Mouse (Mus musculus): Measurements from ENCODE around the gene Antxr1.

The Antxr1 gene

GRCm38 (mm10) chr6:87287251-87287650, 48.4 kb downstream of the Antxr1 start:
- DNase-seq: no peak

- no peak for DNase-seq
Observed at GRCm38 (mm10) chr6:87285365-87285749, 50.3 kb downstream of the Antxr1 start.

DNA sequence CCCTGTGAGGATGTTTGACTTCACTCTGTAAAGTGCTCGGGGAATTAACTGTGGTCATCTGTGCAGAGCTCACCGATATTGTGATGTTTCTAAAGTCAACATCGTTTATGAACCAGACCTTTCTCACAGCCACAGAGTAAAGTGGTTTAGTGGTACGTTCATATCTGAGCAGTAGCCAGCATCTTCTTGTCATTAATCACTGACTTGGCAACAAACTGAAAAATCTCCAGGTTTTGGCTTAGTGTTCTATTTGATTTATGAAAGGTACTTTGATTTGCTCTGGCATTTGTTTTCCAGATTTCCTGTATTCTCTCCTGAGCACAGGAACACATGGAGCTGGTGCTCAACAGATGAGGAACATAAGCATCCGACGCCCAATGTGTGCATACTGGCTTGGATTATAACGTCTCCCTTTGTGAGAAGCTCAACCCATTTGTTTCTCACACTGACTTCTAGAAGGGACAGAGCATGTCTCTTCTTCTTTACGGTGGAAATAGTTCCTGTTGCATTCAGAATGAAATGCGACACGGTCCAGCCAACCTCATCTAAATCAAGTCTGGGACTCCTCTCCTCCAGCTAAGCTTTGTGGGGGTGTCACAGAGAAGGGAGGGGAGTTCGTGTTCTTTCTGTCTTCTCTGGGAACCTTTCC, 50.8 kb downstream of the Antxr1 start:
- no peak for DNase-seq

GRCm38 (mm10) chr6:87282346-87282781, 53.3 kb downstream of the Antxr1 start:
- DNase-seq: no peak

DNA sequence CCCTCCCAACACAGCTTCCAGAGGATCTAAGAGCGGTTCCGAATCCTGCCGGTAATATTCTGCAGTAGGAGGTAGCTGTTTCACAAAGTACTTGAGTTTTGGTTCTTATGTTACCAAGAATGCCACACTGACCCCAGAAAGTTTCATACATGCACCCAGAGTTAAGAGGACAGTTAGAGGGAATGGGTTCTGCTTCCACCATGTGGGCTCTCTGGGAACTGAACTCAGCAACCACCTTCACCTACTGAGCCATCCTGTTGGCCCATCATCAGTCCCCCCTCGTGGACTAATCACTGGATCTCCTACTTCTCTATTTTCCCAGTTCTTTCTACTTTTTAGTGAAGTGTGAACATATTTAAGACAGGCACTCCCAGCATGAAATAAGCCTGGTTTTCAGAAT, 53.9 kb downstream of the Antxr1 start:
- DNase-seq: no peak

GRCm38 (mm10) chr6:87278151-87278550, 57.5 kb downstream of the Antxr1 start:
- DNase-seq: no peak

DNA sequence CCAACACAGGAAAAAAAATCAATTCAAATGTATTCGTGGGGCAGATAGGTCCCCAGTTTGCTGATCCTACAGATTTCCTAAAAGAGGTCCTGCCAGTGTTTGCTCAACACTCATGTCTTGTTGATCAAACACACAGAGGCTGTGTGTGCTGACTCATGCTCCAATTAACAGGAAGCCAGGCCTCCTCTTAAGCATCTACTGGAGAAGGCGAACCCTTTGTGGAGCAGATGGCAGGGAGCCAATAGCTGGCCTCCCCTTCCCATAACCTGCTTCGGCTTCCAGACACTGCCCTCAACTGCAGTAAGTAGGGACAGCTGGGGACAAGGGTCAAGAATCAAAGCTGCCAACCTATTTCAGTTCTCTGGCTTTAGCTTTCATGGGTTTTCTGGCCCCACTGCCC, 58.1 kb downstream of the Antxr1 start:
- peak; percentile 8 for DNase-seq

- DNase-seq: no peak
Observed at GRCm38 (mm10) chr6:87276941-87277340, 58.7 kb downstream of the Antxr1 start.

- no peak for DNase-seq
Observed at GRCm38 (mm10) chr6:87274779-87275178, 60.8 kb downstream of the Antxr1 start.

- DNase-seq: no peak
Observed at GRCm38 (mm10) chr6:87273791-87274190, 61.8 kb downstream of the Antxr1 start.

DNA sequence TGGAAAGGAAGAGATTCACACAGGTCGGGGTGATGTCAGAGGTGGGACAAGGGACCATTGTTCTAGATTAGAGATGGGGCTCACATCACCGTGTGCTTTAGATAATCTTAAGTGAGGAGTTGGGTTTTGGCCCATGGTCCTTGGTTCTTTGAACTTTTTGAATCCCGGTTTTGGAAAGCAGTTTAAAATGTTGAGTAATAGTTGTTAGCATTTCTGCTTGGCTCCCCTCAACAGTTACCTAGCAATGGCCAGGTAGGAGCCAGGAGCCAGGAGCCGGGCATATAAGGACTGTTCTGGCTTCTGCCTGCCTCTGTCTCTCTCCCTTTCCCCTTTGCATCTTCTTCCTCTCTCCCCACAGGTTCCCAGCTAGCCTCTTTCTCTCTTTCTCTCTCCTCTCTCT, 62.5 kb downstream of the Antxr1 start:
- no peak for DNase-seq

DNA sequence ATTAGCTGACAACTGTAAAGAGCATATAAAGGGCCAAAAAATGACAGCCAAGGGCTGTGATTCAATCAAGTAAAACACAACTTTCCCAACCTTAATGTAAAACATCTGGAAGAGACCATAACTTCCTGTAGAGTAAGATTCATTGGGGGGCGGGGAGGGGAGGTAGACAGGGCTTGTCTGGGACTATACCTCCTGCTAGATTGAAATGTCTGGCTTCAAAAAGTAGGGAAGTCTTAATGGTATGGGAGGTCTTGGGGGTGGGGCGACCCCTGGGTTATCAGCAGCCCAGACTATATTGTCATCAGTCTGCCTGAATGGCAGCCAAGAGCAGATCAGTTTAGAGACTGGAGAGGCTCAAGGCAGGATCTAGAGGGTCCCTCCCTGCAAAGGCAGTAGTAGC, 63.4 kb downstream of the Antxr1 start:
- no peak for DNase-seq

- DNase-seq: no peak
Observed at GRCm38 (mm10) chr6:87270452-87270851, 65.2 kb downstream of the Antxr1 start.

DNA sequence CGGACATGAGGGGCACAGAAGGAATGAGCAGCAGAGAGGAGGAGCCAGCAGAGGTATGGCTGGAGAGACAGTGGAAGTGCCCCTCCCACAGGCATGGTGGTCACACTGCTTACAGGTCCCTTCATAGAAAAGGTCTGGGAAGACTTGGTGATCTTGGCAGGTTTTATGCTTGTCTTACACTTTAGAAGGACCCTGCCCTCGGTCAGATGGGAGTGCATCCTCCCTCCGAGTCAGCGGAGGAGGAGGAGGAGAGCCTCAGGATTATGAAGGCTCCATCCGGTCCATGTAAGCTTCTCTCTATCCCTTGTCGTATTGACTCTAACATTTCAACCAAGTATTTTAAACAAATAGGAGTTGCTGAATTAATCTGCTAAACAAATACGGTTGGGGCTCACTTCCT, 65.7 kb downstream of the Antxr1 start:
- DNase-seq: no peak

DNA sequence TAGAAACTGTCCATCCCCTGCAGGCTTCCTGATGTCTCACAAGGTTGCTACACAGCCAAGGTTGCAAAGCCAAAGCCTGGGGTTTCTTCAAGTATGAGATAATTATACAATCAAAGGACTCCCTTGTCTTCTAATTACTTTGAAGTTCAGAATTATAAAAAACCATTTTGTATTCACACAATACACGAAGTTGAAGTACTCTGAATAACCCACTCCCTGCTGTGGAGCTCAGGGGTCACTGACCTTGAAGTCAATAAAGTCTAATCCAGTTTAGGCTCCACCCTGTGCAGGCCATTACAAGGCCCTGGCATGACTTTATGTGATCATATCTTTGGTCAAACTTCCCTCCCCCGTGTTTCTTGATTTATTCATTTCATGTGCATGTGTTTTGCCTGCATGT, 73.0 kb downstream of the Antxr1 start:
- no peak for DNase-seq

DNA sequence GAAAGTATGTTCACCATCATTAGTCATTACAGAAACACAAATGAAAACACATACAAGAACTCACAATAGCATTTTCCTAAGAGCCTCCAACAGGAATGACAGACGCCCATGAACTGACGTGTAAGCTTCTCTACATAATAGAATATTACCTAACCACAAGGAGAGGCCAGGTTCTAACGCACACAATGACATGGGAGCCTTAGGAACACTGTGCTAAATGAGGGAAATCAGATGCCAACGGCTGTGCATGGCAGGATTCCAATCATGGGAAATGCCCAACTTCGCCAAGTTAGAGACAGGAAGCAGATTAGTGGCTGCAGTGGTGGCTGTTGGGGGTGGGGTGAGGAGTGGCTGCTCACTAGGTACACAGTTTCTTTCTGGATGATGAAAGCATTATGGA, 76.6 kb downstream of the Antxr1 start:
- DNase-seq: no peak

GRCm38 (mm10) chr6:87257981-87258775, 77.4 kb downstream of the Antxr1 start:
- no peak for DNase-seq

DNA sequence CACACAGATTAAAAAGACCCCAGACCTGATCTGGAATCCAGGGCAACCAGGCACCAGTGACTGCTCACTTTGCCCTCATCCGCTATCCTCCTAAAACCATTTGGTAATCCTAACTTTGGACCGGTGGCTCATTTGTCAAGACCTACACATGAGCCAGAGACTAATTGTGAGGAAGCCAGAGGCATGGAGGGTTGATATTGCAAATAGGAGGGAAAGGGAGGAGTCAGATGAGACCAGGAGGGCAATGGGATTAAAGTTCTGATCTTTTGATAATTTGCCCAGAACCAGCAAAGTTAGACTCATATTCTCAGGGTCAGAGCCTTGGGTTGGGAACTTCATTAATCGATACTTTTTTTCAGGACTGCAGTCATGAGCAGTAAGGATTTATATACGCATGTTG, 78.2 kb downstream of the Antxr1 start:
- no peak for DNase-seq

DNA sequence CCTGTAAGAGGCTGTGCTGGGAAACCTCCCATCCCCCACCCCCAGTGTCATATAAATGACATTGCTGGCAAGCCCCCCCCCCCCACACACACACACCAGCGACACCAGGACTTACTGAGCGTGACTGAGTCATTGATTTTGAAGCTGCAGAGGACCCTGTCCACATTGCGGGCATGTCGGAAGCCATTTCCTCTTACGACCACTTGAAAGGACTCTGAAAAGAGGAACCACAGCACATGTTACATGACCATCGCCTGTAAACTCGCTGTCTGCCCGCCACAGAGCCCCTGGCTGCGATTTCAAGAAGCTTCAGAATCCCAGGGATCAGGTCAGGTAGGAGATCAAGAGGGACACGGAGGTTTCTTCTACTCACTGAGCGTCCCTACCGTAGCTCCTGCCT, 80.0 kb downstream of the Antxr1 start:
- DNase-seq: no peak

- DNase-seq: no peak
Observed at GRCm38 (mm10) chr6:87254756-87255155, 80.9 kb downstream of the Antxr1 start.

GRCm38 (mm10) chr6:87251716-87252115, 83.9 kb downstream of the Antxr1 start:
- DNase-seq: no peak

- DNase-seq: no peak
Observed at GRCm38 (mm10) chr6:87250701-87251100, 84.9 kb downstream of the Antxr1 start.

- DNase-seq: no peak
Observed at GRCm38 (mm10) chr6:87248226-87248834, 87.3 kb downstream of the Antxr1 start.

All from cerebellum, adult 9-11 months (tissue).